Mouse (Mus musculus): Measurements from ENCODE around the gene Nxpe3. TPM values are rescaled to one million over a fixed set of nuclear protein-coding genes. Genes with fewer than 3 reads are reported as not detected.

Gene Nxpe3
- total and polyA plus RNA-seq, 3 experiments, result 2.7 to 4.3 TPM; not detected in 1

- no peak for TF ChIP-seq ZC3H11A (IDR thresholded peaks at IDR 0.05; ENCODE audit: low read depth, low read length)
- TF ChIP-seq MYB (IDR thresholded peaks at IDR 0.05; ENCODE audit: low read depth, low read length), result no peak
- TF ChIP-seq JUND (IDR thresholded peaks at IDR 0.05; ENCODE audit: low read depth, low read length), result no peak
- TF ChIP-seq TAL1 (IDR thresholded peaks at IDR 0.05; ENCODE audit: low read length), result no peak
- 0 out of 2 replicates have a peak, but pooled peaks have one; percentile 34 for TF ChIP-seq HCFC1 (IDR thresholded peaks at IDR 0.05; ENCODE audit: low read depth, low read length)
- TF ChIP-seq CTCF (IDR thresholded peaks at IDR 0.05 in 2 of 3, conservative IDR thresholded peaks at IDR 0.05 in 1 of 3; ENCODE audit: control insufficient read depth in 1 of 3, insufficient read depth in 1 of 3, low read depth in 2 of 3, low read length in 3 of 3, poor library complexity in 1 of 3, severe bottlenecking in 1 of 3), result no peak
- TF ChIP-seq RAD21 (IDR thresholded peaks at IDR 0.05; ENCODE audit: low read depth, low read length), result no peak
- no peak for TF ChIP-seq SMC3 (IDR thresholded peaks at IDR 0.05; ENCODE audit: low read depth, low read length)
- no peak for TF ChIP-seq NRF1 (IDR thresholded peaks at IDR 0.05; ENCODE audit: insufficient read depth, low read depth, low read length, poor library complexity, severe bottlenecking)
- TF ChIP-seq GABPA (IDR thresholded peaks at IDR 0.05; ENCODE audit: low read depth, low read length), result no peak
- TF ChIP-seq ZNF384 (IDR thresholded peaks at IDR 0.05; ENCODE audit: low read depth, low read length), result peak; percentile 31; the same call in 1 of the 2 replicates
- no peak for TF ChIP-seq USF1 (IDR thresholded peaks at IDR 0.05; ENCODE audit: low read depth, low read length)
- TF ChIP-seq ZMIZ1 (IDR thresholded peaks at IDR 0.05; ENCODE audit: low read depth, low read length), result no peak
- TF ChIP-seq ZKSCAN1 (IDR thresholded peaks at IDR 0.05; ENCODE audit: low read depth, low read length), result no peak
- TF ChIP-seq TBP (IDR thresholded peaks at IDR 0.05; ENCODE audit: low read depth, low read length), result no peak
- peak; percentile 64 for TF ChIP-seq MAX (IDR thresholded peaks at IDR 0.05; ENCODE audit: low read length)
- TF ChIP-seq MYC (IDR thresholded peaks at IDR 0.05; ENCODE audit: low read depth, low read length), result 0 out of 2 replicates have a peak, but pooled peaks have one; percentile 32
- peak; percentile 35; the same call in 1 of the 2 replicates for TF ChIP-seq RCOR1 (IDR thresholded peaks at IDR 0.05; ENCODE audit: low read depth, low read length)
- peak; percentile 67; the same call in 1 of the 2 replicates for TF ChIP-seq CHD1 (IDR thresholded peaks at IDR 0.05; ENCODE audit: low read depth, low read length)
- no peak for TF ChIP-seq UBTF (IDR thresholded peaks at IDR 0.05; ENCODE audit: borderline replicate concordance, insufficient read depth, low read depth, low read length)
- TF ChIP-seq MXI1 (IDR thresholded peaks at IDR 0.05; ENCODE audit: low read depth, low read length), result peak; percentile 82
- peak; percentile 27 to 57; a peak in 3 of 4 replicates for TF ChIP-seq EP300 (IDR thresholded peaks at IDR 0.05; ENCODE audit: low read depth in 1 of 2, low read length in 2 of 2)
- TF ChIP-seq GATA1 (IDR thresholded peaks at IDR 0.05; ENCODE audit: low read depth, low read length), result peak; percentile 84
- TF ChIP-seq TCF12 (IDR thresholded peaks at IDR 0.05; ENCODE audit: low read depth, low read length), result peak; percentile 66; the same call in 1 of the 2 replicates
These were observed 571 bp downstream of the Nxpe3 start (continued) for GRCm38 (mm10) chr16:55894536-55894892.
